Mouse (Mus musculus) lung, adult 18-20 months (tissue): ENCODE measurements around the gene Cyp2c50.
"Not testable (repeated sequence)": the region's sequence is repeated elsewhere in the genome, so short reads cannot be mapped to it uniquely, and the experiment has no call there.

Experiments used
- DNase-seq, 2 experiments: peaks; one replicate each; pipeline ENCODE4 v3.0.0; 2022; ENCODE audit warnings: mixed read lengths in 2 of 2

The Cyp2c50 gene

GRCm38 (mm10) chr19:40089421-40089820 lies at the start of gene Cyp2c50:
Gene Cyp2c50, plus strand, starts transcription at chr19:40089688.
- DNase-seq = not testable (repeated sequence)

GRCm38 (mm10) chr19:40073701-40074100 lies 15.8 kb upstream of the Cyp2c50 start, which contains the start of gene Cyp2c54:
Gene Cyp2c54, minus strand, starts transcription at chr19:40073827.
- no peak for DNase-seq

GRCm38 (mm10) chr19:40088381-40088780 lies 1.1 kb upstream of the Cyp2c50 start:
- no peak for DNase-seq

- DNase-seq = no peak
Observed at GRCm38 (mm10) chr19:40091111-40091510, 1.6 kb downstream of the Cyp2c50 start.

- DNase-seq = not testable (repeated sequence)
Observed at GRCm38 (mm10) chr19:40119624-40120023, 30.1 kb downstream of the Cyp2c50 start.

- DNase-seq = not testable (repeated sequence)
Observed at GRCm38 (mm10) chr19:40125165-40125564, 35.7 kb downstream of the Cyp2c50 start.

- DNase-seq = not testable (repeated sequence)
Observed at GRCm38 (mm10) chr19:40126996-40127395, 37.5 kb downstream of the Cyp2c50 start.
